Mouse (Mus musculus): ENCODE measurements at regions not wholly inside any gene's neighbourhood (a gene's known extent, or its start where the extent isn't known, plus 50 kb on each side); places are given as distances from the start of the nearest gene placed in this dataset.

DNA sequence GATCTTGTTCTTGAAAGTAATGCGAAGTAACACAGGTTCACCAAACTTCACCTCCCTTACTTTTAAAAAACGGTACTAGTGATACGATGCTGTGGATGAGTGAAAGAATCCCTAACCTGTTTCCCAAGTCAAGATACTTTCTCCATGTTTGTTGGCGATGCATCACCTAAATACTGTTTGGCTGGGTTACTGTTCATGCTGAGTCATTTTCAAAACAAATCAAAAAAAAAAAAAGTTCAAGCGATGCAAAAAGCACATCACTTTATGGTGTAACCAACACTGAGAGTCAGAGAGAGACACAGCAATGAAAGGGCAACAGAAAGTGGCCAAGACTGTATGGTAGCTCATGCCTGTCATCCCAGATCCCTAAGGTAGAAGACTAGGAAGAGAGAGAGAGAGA is 133.4 kb upstream of the N6amt1 start:
- TF ChIP-seq ZC3H11A (IDR thresholded peaks at IDR 0.05; ENCODE audit: borderline replicate concordance, low read depth, low read length): no peak
- no peak for TF ChIP-seq HCFC1 (IDR thresholded peaks at IDR 0.05; ENCODE audit: borderline replicate concordance, insufficient read depth, low read length)
- no peak for TF ChIP-seq CHD2 (IDR thresholded peaks at IDR 0.05; ENCODE audit: low read depth, low read length)
- TF ChIP-seq ZNF384 (IDR thresholded peaks at IDR 0.05; ENCODE audit: low read depth, low read length): no peak

All from ES-E14 (cell line).